Mouse (Mus musculus): ENCODE results near the gene Olfr115. TPM values are rescaled to one million over a fixed set of nuclear protein-coding genes. Genes with fewer than 3 reads are reported as not detected.

The Olfr115 gene
- polyA plus RNA-seq (2017; shearing (Covaris generic)), result not detected

DNA sequence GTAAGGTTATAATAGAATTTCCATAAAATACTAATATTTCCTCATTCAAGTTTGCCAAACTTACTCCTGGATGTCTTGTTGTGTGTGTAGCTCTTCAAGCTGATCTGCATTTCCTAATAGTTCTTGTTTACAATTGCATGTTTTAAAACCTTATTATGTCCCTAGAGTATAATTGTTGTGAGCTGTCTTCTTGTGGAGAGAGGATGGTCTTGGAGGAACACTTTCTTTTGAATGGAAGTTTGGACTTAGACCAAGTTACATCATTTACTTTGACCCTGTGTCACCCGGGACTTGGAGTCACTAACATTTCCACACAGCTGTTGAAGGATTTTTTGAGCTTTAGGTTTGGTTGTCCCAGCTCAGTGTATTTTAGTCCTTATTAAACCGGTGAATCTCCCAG is at the start of gene Olfr115, which contains the start of gene Olfr116:
Olfr115 (minus strand) TSS at position 101 of the 400 bp plus-strand sequence.
Olfr116 (minus strand) TSS at position 191 of the 400 bp plus-strand sequence.

DNA sequence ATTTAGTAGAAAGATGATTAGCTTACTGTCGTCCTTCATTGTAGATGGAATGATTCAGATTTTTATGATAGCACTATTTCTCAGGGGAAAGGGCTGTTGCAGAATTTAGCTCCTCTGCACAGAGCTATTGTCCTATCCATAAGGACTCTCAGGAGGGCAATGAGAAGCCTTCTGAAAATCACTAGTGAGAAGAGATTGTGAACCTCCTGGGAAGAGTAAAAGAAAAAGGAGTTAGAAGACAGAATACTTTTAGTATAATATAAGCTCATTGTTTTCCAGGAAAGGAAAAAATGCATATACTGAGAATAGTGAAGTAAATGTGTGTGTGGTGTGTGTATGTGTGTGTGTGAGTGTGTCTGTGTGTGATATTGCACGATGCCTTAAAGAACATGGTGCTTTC is 39.8 kb upstream of the Olfr115 start, which contains the start of gene Olfr118:
Olfr118 (plus strand) TSS at position 301 of the 400 bp plus-strand sequence.

DNA sequence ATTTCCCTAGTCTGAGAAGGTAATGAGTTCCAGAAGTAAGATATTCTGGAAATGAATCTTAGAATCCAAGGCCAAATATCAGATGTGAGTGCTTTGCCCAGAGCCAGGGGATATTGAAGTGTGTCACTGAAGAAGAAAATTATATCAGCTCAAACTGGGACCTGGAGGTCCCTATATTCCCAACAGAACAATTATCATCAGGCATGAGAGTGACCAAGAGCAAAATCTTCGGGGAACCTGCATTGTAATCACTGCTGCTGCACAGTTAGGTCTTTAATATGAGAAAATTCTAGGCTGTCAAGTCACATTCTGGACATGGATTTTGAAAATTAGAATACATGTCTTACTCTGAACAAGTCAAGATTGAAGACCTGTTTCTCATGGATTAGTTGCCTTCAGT is 36.8 kb upstream of the Olfr115 start, which contains the start of gene Olfr117:
Olfr117 (minus strand) TSS at position 101 of the 400 bp plus-strand sequence.

DNA sequence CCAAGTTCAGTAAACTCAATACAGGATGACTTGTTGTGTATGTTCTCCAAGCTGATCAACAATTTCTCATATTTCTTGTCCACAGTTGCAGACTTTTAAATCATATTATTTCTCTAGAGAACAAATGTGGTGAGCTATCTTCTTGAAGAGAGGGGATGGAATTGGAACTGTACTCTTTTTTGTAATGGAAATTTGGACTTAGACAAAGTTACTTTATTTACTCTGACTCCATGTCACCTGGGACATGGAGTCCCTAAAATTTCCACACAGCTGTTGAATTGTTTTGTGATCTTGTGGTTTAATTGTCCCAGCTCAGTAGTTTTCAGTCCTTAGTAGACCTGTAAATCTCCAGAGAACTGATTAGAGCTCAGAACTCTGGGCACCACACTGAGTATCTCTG is 34.3 kb downstream of the Olfr115 start, which contains the start of gene Olfr114:
Olfr114 (minus strand) TSS at position 101 of the 400 bp plus-strand sequence.

DNA sequence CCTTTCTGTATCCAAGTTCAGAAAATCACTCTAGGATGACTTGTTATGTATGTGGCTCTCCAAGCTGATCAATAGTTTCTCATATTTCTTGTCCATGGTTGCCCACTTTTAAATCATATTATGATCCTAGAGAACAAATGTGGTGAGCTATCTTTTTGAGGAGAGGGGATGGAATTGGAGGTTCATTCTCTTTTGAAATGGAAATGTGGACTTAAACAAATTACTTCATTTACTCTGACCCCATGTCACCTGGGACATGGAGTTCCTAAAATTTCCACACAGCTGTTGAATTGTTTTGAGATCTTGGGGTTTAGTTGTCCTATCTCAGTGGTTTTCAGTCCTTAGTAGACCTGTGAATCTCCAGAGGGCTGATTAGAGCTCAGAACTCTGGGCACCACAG is 49.3 kb downstream of the Olfr115 start, which contains the start of gene Olfr113:
Olfr113 (minus strand) TSS at position 101 of the 400 bp plus-strand sequence.

DNA sequence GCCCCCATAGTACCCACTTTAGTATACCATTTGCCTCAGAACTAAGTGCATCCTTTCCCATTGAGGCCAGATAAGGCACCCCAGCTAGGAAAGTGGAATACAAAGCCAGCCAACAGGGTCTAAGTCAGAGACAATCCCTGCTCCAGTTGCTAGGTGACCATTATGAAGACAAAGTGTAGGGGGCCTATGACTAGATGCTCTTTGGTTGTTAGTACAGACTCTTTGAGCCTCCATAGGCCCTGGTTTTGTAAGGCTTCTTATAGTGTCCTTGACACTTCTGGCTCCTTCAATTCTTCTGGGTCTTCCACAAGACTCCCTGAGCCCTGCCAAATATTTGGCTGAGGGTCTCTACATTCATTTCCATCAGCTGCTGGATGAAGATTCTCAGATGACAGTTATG is 57.6 kb downstream of the Olfr115 start, which contains the start of gene Olfr112:
Olfr112 (minus strand) TSS at position 101 of the 400 bp plus-strand sequence.

Other genes with a start within 250 kb of the Olfr115 start
- gene Olfr105-ps, start 248.1 kb downstream of the Olfr115 start, polyA plus RNA-seq (2017; shearing (Covaris generic)), result not detected
- not detected for gene Olfr106-ps, start 236.7 kb downstream of the Olfr115 start, polyA plus RNA-seq (2017; shearing (Covaris generic))
- gene Olfr107, start 227.9 kb downstream of the Olfr115 start, polyA plus RNA-seq (2017; shearing (Covaris generic)), result not detected
- gene Olfr108, start 181.6 kb downstream of the Olfr115 start, polyA plus RNA-seq (2017; shearing (Covaris generic)), result not detected
- gene Olfr109, start 168.2 kb downstream of the Olfr115 start, polyA plus RNA-seq (2017; shearing (Covaris generic)), result 0.10 TPM
- gene H2-M2, start 143.6 kb downstream of the Olfr115 start, polyA plus RNA-seq (2017; shearing (Covaris generic)), result not detected
- gene Olfr110, start 134.6 kb downstream of the Olfr115 start, polyA plus RNA-seq (2017; shearing (Covaris generic)), result not detected
- gene Olfr111, start 119.1 kb downstream of the Olfr115 start, polyA plus RNA-seq (2017; shearing (Covaris generic)), result not detected
- gene Olfr112, start 57.7 kb downstream of the Olfr115 start, polyA plus RNA-seq (2017; shearing (Covaris generic)), result not detected
- gene Olfr113, start 49.4 kb downstream of the Olfr115 start, polyA plus RNA-seq (2017; shearing (Covaris generic)), result not detected
- not detected for gene Olfr114, start 34.4 kb downstream of the Olfr115 start, polyA plus RNA-seq (2017; shearing (Covaris generic))
- not detected for gene Olfr116, start 90 bp upstream of the Olfr115 start, polyA plus RNA-seq (2017; shearing (Covaris generic))
- gene Olfr117, start 36.7 kb upstream of the Olfr115 start, polyA plus RNA-seq (2017; shearing (Covaris generic)), result 0.15 TPM
- not detected for gene Olfr118, start 39.9 kb upstream of the Olfr115 start, polyA plus RNA-seq (2017; shearing (Covaris generic))
- gene Olfr119, start 69.5 kb upstream of the Olfr115 start, polyA plus RNA-seq (2017; shearing (Covaris generic)), result not detected
- gene Olfr120, start 94.7 kb upstream of the Olfr115 start, polyA plus RNA-seq (2017; shearing (Covaris generic)), result not detected
- gene Olfr121, start 121.7 kb upstream of the Olfr115 start, polyA plus RNA-seq (2017; shearing (Covaris generic)), result not detected
- gene Olfr122, start 141.5 kb upstream of the Olfr115 start, polyA plus RNA-seq (2017; shearing (Covaris generic)), result not detected
- not detected for gene Olfr123, start 166.4 kb upstream of the Olfr115 start, polyA plus RNA-seq (2017; shearing (Covaris generic))
- gene Olfr124, start 172.8 kb upstream of the Olfr115 start, polyA plus RNA-seq (2017; shearing (Covaris generic)), result not detected
- gene Olfr125, start 205.8 kb upstream of the Olfr115 start, polyA plus RNA-seq (2017; shearing (Covaris generic)), result not detected
- not detected for gene Olfr126, start 220.4 kb upstream of the Olfr115 start, polyA plus RNA-seq (2017; shearing (Covaris generic))